Mouse (Mus musculus) kidney, adult 2 months (tissue): ENCODE measurements at regions not wholly inside any gene's neighbourhood (a gene's known extent, or its start where the extent isn't known, plus 50 kb on each side); places are given as distances from the start of the nearest gene placed in this dataset.
A peak's percentile ranks its signal among the peaks of the same experiment; 100 is the strongest.

ENCODE experiments used
- CTCF ChIP-seq: fragments of 200-500 bp; conservative IDR thresholded peaks from 2 replicates; pipeline ENCODE4 v1.5.1; 2011; ENCODE audit warnings: low read depth, mild to moderate bottlenecking, control low read depth, low read length, moderate library complexity, mixed read lengths; ENCODE audit not compliant: insufficient read depth, insufficient read length
- POLR2A ChIP-seq: fragments of 200-500 bp; IDR thresholded peaks from one replicate; pipeline ENCODE4 v1.6.1; 2011; ENCODE audit warnings: low read depth, low read length, control low read depth

- TF ChIP-seq CTCF (peak; percentile 65), POLR2A (no peak)
These were observed 909.4 kb downstream of the 5730522E02Rik start for GRCm38 (mm10) chr11:25301130-25301529.
